Mouse (Mus musculus) heart, adult 11 months (tissue): ENCODE results near the gene Olfr490.

Experiments used
- DNase-seq: peaks from one replicate; pipeline ENCODE4 v3.0.0; 2022

Olfr490 gene

GRCm38 (mm10) chr7:108288834-108289233 is at the start of gene Olfr490:
Gene Olfr490, minus strand, starts transcription at chr7:108288934.
- DNase-seq = no peak

DNA sequence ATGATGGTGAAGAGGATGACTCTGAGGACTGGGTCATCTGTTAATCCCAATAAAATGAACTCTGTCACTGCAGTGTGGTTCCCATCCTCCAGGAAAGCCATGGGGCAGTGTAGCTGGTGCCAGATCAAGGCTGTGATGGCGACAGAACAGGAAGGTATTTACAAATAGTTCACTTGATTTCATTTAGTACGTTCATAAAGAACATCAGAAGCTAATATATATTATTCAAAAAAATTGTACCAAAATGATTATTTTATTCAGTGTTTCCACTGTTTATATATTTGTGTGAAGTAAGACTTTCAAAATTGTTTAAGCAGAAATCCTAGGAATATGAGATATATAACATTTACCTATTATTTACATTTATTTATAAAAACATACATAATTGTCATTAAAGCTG is 34.8 kb upstream of the Olfr490 start, which contains the start of gene Olfr492:
TSS of gene Olfr492 (minus strand) at position 101 of the 400 bp plus-strand sequence.
- DNase-seq = no peak

DNA sequence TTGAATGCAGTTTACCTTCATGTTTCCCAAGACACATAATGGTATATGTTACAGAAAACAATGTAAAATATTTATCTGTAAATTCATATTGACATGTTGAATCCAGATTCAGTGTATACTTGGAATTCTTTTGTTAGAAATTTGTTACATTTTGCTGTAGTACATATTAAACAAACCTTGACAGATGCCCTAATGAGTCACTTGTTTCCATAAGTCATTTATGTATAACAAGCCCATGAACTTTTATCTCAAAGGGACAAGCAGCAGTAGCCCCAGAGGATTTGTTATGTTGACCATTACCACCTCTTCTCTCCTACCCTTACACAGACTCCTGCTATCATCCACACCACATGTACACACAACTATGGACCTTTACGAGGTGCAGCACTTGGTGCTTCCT is 24.4 kb upstream of the Olfr490 start, which contains the start of gene Olfr491:
TSS of gene Olfr491 (plus strand) at position 301 of the 400 bp plus-strand sequence.
- DNase-seq = no peak

GRCm38 (mm10) chr7:108258247-108258646 is 30.5 kb downstream of the Olfr490 start, which contains the start of gene Olfr488:
Gene Olfr488, minus strand, starts transcription at chr7:108258347.
- DNase-seq = no peak
